Mouse (Mus musculus) cortical plate, adult 2 months (tissue): ENCODE results near the gene Atf2.

Experiments
- CTCF ChIP-seq: fragments of 200-500 bp; IDR thresholded peaks from 2 replicates; pipeline ENCODE4 v1.5.1; 2011; ENCODE audit warnings: mild to moderate bottlenecking, control low read depth, low read length; ENCODE audit not compliant: insufficient read depth; ENCODE audit errors: extremely low read depth
- POLR2A ChIP-seq: fragments of 200-500 bp; IDR thresholded peaks from 2 replicates; pipeline ENCODE4 v1.6.1; 2011; ENCODE audit warnings: mild to moderate bottlenecking, low read length, control low read depth; ENCODE audit not compliant: insufficient read depth; ENCODE audit errors: extremely low read depth

GRCm38 (mm10) chr2:73798136-73798535, 94.3 kb downstream of the Atf2 start:
- no peak for TF ChIP-seq CTCF
- no peak for TF ChIP-seq POLR2A
